Mouse (Mus musculus) left cerebral cortex, adult 18-20 months (tissue): ENCODE data around the gene Rps11. TPM values are rescaled to one million over a fixed set of nuclear protein-coding genes. Genes with fewer than 3 reads are reported as not detected.
"Not testable (repeated sequence)": the region's sequence is repeated elsewhere in the genome, so short reads cannot be mapped to it uniquely, and the experiment has no call there.

Experiments used
- DNase-seq, 2 experiments: peaks; one replicate each; pipeline ENCODE4 v3.0.0; 2021 to 2022; ENCODE audit warnings: low spot score in 2 of 2, mixed read lengths in 1 of 2
- total RNA-seq, 2 experiments: library from RNA; stranded (reverse); gene quantifications; 2 replicates each; pipeline ENCODE4 v1.2.3; 2021

The Rps11 gene
- total RNA-seq, 2 experiments from 2014 or later = 474 to 479 TPM

DNA sequence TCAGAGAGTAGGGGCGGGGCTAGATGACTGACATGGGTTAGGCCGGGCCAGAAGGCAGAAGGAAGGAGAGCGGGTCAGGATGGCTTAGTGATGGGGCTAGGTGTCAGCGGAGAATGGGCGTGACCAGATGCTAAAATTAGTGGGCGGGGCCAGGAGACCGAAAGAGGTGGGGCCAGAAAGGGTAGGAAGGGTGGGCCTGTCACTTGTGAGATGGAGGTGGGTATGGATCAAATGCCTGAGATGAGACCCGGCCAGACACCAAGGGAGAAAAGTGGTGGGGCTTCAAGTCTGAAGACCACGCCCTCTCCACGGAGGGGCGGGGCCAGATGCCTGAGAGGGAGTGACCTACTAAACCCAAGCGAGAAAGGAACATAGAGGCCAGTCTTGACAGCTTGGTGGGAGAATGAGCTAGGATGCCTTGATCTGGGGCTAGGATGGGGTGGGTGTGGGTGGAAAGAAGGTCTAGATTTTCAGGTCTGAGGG, 10.3 kb upstream of the Rps11 start:
- DNase-seq = no peak

DNA sequence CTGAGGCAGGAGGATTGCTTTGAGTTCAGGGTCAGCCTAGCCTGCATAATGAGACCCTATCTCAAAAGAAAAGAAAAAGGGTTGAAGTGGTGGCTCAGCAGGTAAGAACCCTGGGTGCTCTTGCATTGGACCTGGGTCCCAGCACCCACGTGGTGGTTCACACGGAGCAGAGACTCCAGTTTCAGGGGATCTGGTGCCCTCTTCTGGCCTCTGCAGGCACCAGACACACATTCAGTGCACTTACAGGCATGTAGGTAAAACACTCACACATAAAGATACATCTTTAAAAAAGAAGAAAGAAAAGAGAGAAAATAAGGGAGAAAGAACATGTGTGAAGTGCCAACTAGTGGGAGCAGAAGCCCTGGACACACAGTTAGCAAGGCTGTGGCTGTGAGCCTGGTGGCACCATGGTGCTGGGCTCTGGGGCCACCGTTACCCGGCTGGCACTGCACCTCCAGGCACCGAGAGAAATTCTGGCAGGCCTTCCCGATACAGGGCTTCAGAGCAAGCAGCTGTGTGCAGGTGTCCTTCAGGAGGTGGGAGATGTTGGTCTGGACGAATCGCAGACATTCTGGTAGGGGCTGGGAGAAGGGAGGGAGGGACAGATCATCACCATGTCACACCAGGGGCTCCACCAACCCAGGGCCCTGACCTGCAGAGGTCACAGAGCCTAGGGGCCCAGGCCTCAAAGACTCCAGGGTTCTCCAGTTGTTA, 9.4 kb upstream of the Rps11 start:
- DNase-seq = no peak

DNA sequence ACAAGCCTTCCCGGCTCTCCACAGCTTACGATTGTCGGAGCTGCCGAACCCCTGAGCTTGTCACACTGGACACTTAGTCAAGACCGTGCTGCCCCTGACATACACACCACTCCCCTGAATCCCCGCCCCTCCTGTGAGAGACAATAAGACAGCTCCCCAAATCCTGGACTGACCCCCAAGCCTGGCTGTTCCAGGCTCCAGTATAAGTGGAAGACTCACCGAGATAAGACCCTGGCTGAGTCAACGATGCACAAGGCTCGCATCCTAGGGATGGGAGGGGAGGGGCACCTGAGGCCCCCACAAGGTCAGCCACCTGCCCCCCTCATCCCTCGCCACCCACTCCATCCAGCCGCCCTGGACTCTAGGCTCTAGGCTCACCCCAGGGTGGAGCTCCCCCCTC, 7.6 kb upstream of the Rps11 start:
- no peak for DNase-seq

DNA sequence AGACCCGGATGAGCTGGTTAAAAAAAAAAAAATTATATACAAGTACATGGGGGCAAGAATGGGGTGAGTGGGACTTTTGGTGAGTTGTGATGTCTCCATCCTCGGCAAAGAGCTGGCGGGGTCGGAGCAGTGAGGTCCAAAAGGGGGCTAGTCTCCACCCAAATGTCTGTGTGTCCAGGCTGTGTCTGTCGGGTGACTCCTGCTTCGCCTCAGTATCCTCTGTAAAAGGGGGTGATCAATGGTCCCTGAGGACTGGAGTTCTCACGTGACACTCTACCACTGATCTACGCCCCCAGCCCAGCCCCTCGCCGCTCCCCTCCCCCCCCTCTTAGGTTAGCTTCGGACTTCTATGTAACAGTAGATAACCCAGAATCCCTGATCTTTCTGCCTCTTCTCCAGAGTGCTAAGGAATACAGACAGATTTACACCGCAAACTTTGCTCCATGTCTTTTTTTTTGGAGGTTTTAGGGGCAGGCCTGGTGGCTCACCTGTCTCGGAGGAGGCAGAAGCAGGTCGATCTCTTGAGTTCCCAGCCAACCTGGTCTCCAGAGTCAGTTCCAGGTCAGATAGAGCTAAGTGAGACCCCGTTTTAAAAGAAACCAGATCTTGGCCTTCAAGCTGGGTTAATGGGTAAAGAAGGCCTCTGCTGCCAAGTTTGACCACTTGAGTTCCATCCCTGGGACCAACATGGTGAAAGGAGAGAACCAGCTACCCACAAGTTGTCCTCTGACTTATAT, 5.7 kb upstream of the Rps11 start:
- no peak for DNase-seq

DNA sequence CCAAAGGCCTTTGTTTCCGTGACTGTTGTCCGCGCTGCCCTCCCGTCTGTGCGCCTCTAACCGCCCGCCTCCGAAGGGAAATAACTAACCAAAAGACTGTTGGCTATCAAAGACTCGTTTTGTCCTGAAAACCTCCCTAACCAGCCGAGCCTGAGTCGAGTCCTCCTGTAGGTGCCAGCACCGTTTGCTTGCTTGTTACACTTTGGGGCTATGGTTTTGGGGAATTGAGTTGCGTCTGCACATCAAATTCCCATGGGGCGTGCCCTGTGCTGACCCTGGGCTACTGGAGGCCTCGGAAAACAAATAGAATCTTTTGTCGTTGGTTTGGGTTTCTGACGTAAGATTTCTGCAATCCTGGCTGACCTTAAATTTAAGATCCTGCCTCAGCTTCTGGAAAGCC, 5.1 kb upstream of the Rps11 start:
- no peak for DNase-seq

DNA sequence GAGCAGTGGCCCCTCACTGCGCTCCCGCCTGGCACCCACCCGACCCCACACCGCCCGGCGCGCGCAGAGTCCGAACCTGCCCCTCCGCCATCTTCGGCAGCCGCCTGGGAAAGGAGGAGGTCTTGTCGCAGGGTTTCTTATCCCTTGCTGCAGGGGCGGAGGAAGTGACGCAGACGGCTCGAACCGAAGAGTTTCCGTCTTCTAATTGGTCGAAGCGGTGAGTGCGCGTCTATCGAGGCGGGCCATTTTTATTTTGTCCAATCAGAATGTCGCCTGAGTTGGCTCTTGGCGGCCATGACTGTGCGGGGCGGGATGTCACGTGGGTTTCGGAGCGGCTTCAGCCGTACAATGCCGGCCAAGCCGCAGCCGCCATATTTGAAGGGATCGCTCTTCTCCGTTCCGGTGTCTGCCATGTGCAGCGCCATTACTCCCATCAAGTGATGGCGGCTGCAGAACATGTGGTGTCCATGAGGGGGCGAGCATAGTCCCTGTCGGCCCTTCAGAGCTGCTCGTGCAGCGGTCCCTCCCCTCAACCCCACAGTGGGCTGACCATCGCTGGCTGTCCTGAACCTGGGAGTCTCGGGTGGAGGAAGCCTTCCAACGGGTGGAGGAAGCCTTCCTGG, 4.5 kb upstream of the Rps11 start, which contains the start of gene Rpl13a:
Gene Rpl13a, minus strand, starts transcription at position 138 of the 623 bp plus-strand sequence.
- peak; percentile 98 to 99 for DNase-seq

DNA sequence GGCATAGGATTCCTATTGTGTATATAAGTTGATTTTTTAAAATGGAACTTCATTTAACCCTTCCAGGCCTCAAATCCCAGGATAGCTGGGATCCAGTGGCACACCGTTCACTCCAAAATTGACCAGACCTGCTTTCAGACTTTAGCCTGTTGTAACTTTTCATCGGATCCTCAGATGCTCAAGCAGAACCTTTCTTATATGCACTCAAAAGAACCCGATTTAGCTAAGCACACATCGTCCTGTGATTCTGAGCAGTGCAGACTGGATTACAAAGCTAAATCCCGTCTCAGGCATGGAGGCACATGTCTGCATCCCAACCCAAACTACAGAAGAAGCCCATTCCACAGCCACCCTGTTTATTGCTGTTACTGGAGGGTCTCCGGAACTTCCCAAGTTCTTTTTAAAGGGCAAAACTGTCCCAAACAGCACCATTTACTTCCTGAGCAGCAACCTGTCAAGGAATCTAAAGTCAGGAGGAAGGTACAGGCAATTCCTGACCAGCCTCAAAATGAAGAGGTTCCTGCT, 3.5 kb upstream of the Rps11 start:
- no peak for DNase-seq

DNA sequence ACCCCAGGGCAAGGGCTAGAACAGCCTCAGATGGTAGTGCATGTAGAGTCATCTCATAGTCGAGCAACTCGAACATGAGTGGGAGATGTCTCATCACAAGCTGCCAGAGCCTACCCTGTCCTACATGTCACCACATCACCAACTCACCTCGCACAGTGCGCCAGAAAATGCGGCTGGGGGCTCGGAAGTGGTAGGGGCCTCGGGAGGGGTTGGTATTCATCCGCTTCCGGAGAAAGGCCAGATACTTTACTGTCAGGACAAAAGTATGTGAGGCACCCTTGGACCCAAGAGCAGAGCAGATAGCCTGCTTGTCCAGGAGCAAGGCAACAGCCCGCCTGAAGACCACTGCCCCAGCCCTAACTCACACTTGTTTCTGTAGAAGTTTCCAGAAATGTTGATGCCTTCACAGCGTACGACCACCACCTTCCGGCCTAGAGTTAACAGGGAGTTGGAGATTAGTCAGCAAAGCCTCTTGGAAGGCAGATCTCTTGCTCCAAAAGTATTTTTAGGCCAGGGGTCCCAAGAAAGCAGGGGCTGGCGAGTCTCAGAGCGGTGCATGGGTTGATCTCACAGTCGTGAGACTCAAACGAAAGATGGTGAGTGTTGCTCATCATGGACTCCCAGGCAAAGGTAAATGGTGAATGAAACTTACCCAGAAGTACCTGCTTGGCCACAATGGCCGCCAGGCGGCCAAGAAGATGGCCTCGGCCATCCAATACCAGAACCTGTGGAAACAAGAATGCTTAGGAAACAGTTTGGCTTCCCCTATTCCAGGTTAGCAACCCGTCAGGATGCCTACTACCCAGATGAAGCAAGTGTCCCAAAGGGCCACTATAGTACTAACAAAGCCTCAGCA, 2.8 kb upstream of the Rps11 start:
- DNase-seq = no peak

DNA sequence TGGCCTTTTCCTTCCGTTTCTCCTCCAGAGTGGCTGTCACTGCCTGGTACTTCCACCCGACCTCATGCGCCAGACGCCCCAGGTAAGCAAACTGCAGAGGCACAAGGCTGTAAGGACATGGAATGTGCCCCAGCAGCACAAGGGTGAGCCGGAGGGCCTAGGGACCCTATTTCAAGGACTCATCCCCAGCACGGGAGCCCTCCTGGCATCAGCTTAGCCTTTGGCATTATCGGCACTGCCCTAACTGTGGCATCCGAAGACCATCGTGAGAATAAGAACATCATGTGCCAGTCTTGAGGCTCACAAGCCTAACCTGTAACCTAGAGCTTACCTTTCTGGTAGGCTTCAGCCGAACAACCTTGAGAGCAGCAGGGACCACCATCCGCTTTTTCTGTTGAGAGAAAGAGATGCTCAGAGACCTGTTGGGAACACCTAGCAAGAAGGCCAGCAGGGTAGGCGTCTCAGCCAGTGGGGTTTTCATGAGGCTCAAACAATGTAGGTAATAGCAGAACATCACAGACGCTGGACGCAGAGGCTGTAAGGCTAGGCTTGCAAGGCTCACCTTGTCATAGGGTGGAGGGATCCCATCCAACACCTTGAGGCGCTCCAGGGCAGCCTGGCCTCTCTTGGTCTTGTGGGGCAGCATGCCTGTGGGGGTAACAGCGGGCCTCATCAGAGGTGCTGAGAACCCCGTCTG, 2.1 kb upstream of the Rps11 start:
- no peak for DNase-seq

DNA sequence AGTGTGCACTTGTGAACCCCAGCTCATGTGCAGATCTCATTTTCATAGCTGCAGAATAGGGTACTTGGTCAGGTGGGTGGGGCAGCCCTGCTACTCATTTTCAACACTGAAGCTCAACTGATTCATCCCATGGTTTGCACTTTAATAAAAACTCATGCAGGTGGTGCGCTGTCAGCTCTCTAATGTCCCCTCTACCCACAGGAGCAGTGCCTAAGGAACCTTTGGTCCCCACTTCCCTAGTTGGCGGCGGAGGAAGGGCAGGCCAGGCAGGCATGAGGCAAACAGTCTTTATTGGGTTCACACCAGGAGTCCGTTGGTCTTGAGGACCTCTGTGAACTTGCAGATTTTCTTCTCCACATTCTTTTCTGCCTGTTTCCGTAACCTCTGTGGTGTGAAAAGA, 1.4 kb upstream of the Rps11 start:
- not testable (repeated sequence) for DNase-seq

DNA sequence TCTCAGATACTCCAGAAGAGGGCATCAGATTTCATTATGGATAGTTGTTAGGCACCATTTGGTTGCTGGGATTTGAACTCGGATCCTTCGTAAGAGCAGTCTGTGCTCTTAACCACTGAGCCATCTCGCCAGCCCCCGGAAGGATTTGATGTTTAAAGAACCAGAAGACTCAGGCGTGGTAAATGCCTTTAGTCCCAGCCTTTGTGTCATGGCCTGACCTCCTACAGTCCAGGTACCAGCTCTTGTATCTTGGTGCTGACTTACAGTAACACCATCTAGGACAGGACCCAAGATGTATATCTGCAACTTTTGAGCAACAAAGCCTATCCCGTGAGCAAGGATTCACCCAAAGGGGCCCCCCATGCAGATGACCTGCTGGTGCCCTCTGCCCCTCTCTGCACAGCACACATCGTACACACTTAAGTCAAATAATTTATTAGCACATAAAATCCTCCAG, 933 bp upstream of the Rps11 start:
- DNase-seq = no peak

DNA sequence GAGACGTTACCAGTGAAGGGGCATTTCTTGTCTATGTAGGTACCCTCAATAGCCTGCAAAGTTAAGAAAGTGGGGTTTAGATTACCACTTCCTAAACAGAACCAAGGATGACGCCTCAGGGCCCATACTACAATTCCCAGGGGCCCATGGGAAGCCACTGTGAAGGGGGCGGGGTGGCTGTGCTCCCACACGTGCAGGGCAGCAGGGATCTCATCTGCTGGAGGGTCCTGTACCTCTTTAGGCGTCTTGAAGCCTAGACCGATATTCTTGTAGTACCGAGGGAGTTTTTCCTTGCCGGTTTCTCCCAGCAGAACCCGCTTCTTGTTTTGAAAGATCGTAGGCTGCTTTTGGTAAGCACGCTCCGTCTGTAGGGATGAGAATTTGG, 1.1 kb downstream of the Rps11 start:
- DNase-seq = no peak

DNA sequence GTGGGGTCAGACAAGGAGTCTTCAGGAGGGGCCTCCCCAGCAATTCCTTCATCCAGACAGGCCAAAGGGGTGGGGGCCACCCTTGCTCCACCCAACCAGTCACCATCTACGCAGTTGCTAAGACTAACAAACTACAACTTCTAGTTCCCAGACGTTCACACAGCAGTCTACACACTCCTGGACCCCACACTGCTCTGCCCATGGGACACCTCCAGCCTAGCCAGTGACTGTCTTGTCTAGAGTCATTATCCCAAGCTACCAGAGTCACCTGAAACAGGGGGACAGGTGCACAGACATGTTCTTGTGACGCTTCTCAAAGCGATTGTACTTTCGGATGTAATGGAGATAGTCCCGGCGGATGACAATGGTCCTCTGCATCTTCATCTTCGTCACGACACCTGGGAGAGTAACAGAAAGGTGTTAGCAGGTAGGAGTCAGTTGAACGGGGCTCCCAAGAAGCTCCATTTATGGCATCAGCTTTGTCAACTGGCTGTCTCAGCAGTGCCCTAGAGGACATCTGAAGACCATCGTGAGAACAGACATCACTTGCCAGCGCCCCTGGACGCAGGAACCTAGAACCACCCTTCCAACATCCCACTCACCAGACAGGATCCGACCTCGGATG, 1.6 kb downstream of the Rps11 start:
- DNase-seq = no peak

DNA sequence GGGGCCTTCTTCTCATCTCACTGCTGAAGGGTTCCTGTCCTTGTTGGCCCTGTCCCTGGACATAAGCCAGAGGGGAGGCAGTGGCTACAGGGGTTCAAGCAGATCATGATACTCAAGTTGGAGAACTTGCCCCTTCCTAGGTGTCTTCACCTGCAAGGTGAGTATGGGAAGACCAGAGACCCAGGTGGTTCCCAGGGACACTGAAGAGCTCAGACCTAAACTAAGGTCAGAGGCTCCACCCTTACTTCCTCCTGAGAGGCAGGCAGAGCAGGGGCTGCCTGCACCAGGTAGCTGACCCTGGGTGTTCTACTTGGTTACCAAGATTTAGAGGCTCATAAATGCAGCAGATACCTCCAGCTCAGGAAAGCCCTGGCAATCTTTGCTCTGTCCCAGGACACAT, 2.3 kb downstream of the Rps11 start:
- no peak for DNase-seq

DNA sequence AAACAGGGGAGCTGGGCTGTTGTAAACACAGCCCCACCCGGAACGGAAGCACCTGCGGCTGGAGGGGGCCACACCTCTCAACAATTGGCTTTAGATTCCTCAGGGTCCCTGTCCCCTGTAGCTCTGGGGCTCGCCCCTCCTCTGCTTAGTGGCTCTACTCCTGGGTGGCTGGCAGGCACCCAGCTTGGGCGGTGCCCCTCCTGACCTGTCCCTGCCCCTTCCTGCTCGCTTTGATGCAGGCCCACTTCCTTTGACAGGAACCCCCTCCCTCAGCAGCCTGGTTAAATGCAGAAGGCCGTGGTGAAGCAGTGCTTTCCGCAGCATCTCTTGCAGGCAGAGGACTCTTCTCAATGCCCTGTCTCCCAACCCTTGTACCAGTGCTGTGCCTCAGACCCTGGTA, 2.8 kb downstream of the Rps11 start:
- no peak for DNase-seq

DNA sequence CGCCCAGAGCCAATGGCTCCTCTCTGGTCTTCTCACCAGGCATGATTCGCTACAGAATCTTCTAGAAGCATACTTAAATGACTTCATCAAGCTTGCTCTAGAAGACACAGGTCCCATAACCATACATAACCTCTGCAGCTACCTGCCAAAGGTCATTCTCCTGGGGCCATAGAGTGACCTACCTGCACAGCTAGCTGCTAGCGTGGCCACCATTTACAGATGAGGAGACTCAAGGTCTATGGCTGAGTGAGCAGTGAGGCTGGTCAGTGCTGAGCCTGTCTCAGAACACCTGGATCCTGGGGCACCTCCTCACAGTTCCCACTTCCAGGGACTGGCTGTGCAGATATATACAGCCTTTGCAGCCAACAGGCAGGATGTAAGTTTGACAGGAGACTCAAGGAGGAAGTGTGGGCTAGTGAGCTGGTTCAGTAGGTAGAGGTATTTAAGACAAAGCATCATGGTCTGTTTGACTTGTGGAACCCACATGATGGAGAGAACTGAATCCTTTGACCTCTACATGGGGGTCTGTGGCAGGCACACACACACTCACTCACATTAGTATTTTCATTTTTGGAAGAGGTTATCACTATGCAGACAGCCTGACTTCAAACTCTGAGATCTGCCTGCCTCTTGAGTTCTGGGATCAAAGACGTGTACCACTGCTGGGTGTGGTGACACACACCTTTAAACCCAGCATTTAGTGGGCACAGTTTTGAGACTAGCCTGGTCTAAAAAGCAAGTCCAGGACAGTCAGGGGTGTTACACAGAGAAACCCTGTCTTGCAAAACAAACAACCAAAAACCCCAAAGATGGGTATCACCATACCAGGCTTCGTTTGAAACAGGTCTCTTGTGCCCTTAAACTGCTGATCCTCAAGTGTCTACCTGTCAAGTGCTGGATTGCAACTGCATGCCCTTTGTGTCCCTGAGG, 4.2 kb downstream of the Rps11 start:
- no peak for DNase-seq

DNA sequence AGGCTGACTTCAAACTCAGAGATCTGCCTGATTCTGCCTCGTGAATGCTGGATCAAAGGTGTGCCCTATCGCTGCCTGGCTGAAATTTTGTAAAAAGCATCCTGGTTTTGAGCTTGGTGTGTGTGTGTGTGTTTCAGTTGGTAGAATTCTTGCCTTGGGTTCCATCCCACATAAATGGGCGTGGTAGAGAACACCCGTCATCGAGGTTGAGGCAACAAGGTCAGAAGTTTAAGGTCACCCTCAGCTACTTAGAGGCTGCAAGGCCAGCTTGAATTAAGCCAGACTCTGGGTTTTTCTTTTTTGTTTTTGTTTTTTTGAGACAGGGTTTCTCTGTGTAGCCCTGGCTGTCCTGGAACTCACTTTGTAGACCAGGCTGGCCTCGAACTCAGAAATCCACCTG, 5.9 kb downstream of the Rps11 start:
- no peak for DNase-seq

DNA sequence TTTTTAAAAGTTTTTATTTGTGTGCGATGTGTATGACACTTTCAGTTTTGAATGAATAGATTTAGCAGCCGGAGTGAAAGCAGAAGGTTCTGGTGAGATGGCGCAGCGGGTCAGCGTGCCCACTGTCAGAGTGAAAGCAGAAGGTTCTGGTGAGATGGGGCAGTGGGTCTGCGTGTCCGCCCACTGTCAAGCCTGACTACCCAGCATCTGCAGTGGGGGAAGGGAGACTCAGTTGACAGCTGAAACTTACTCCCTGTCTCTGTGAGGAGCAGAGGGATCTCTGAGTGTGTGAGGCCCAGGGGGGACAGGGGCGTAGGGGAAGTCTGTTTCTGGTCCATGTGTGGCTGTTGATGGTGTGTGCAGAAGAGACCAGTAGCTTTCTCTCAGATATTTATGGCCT, 6.7 kb downstream of the Rps11 start:
- no peak for DNase-seq

DNA sequence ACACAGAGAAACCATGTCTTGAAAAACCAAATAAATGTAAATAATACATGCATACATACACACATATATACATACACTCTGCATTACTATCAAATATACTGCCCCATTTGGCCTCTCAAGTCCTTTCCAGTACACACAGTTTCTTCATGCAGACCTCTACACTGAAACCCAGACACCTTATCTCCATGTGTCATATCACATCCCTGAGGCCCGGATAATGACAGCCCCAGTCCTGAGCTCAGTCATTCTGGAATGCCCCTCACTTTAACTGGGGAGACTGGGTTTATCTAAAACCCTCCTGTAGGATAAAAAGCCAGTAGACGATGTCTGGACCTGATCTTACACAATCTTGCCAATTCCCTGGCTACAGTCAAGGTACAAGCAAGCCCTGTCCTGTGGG, 10.8 kb downstream of the Rps11 start:
- DNase-seq = no peak
